Mouse (Mus musculus) brain, embryonic 14.5 days (tissue): ENCODE measurements around the gene Gigyf1.

Source experiments
- CTCF ChIP-seq: fragments of 200-500 bp; IDR thresholded peaks from 2 replicates; pipeline ENCODE4 v1.5.1; 2012; ENCODE audit warnings: inconsistent platforms, mild to moderate bottlenecking, moderate library complexity, borderline replicate concordance; ENCODE audit not compliant: insufficient read depth, insufficient read length; ENCODE audit errors: extremely low read depth
- POLR2A ChIP-seq: fragments of 200-500 bp; IDR thresholded peaks from 2 replicates; pipeline ENCODE4 v1.6.1; 2012; ENCODE audit warnings: mild to moderate bottlenecking, inconsistent platforms, borderline replicate concordance; ENCODE audit not compliant: poor library complexity, insufficient read depth, insufficient read length, severe bottlenecking; ENCODE audit errors: extremely low read depth

DNA sequence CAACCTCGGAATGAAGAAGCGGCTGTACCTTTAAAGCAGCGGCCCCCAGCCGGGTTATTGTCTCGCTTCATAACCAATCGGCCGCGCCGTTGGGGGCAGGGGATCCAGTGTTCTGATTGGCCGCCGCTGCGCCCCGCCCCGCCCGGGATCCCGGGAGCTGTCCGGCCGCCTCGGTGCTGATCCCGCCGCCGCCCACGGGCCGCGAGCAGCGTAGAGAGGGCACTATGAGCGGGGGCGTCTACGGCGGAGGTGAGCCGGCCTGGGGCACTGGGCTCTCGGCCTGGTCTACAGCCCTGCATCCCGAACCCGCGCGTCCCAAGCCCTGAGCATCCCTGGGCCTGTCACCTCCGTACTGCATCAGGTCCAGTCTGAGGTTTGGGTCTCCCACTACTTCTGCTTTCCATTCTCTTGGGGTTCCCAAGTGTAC lies 35.1 kb downstream of the Gigyf1 start, which contains the start of gene Actl6b:
- no peak for TF ChIP-seq CTCF
- peak; percentile 64; the same call in 1 of the 2 replicates for TF ChIP-seq POLR2A
